Comparison of ENCODE assay signal across 8 mouse cellular contexts in the genomic region with DNA sequence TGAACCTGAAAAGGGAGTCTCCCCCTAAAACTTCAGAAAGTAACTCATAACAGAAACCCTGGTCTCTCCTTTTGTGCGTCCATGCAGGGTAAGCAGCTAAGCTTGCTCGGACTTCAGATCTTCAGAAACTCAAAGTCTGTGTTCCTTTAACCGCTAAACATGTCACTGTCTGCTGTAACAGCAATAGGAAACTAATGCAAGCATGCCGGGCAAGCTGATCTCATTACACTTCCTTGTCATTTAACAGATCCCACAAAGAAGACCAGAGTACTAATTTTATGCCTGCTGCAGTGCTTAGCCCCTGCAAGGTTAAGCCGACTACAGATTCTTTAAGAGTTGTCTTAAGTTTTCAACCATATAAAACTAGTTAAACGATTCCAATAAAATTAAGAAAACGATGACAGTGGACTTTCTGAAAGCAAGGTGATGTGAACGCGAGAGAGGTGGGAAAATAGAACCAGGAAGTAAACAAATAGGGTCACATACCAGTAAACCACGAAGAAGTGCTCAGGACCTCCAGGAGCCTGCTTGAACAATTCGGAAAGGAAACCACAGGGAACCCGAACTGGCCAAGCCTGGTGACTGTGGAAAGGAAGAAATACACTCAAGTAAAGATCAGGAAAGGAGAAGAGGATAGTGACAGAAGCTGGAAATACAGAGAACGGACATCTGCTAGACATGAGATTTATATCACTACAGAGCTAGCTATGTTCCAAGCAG. TPM values are rescaled to one million over a fixed set of nuclear protein-coding genes. Genes with fewer than 3 reads are reported as not detected.
DNase-seq lines count a peak whose midpoint lies in the region; ATAC-seq and TF ChIP-seq lines count a peak whose summit lies in the region.

No protein-coding gene starts in this region.

- WGBS in lung, embryonic 16.5 days: 12% methylated on average over 13 of the region's 13 CpGs
- WGBS in heart, embryonic 15.5 days: 11% methylated on average over 13 of the region's 13 CpGs
- 6% methylated on average over 13 of the region's 13 CpGs for WGBS in liver, embryonic 12.5 days (ENCODE audit: insufficient replicate concordance)
- WGBS in small intestine, adult 2 months: 2% methylated on average over 13 of the region's 13 CpGs

- peak overlapping the region; percentile 63 for H3K4me3 ChIP-seq in lung, embryonic 16.5 days (ENCODE audit: low read length)
- H3K4me3 ChIP-seq in heart, embryonic 15.5 days: peak overlapping the region; percentile 73
- H3K4me3 ChIP-seq in liver, embryonic 12.5 days: peak overlapping the region; percentile 82
- H3K4me3 ChIP-seq in small intestine, adult 2 months (ENCODE audit: low read depth, low read length): peak overlapping the region; percentile 87

- no peaks in the 10 kb centered on the region for H3K9me3 ChIP-seq in lung, embryonic 16.5 days (ENCODE audit: control insufficient read depth, low read length)
- no peaks in the 10 kb centered on the region for H3K9me3 ChIP-seq in heart, embryonic 15.5 days (replicated peaks)
- H3K9me3 ChIP-seq in liver, embryonic 12.5 days (replicated peaks): no peaks in the 10 kb centered on the region

- TF ChIP-seq CTCF in small intestine, adult 2 months (IDR thresholded peaks at IDR 0.05; ENCODE audit: extremely low read depth, insufficient read length, insufficient replicate concordance, low read depth, low read length): no peak

- ATAC-seq in lung, embryonic 16.5 days (ENCODE audit: low read depth): no peak
- ATAC-seq in heart, embryonic 15.5 days (replicated peaks; ENCODE audit: insufficient number of reproducible peaks, insufficient read depth, low FRiP score, low read depth): no peak
- ATAC-seq in liver, embryonic 12.5 days: no peak

- H3K4me2 ChIP-seq in lung, embryonic 16.5 days (ENCODE audit: low read depth, low read length): peak overlapping the region; percentile 76
- peak overlapping the region; percentile 74 for H3K4me2 ChIP-seq in heart, embryonic 15.5 days
- peak overlapping the region; percentile 80 for H3K4me2 ChIP-seq in liver, embryonic 12.5 days

- no peak for DNase-seq in lung, postnatal 14 days
- peak; percentile 24 for DNase-seq in c-Kit-positive CD71-positive TER-119-negative erythroid progenitor cells, embryonic 14.5 days (ENCODE audit: low read depth)
- DNase-seq in adrenal gland, postnatal 25 days: no peak
- DNase-seq in right cerebral cortex, postnatal 14 days: no peak

- H3K27ac ChIP-seq in lung, embryonic 16.5 days (ENCODE audit: low read length): peak overlapping the region; percentile 65; the same call in 1 of the 2 replicates
- H3K27ac ChIP-seq in heart, embryonic 15.5 days: peak overlapping the region; percentile 77
- peak overlapping the region; percentile 87 for H3K27ac ChIP-seq in liver, embryonic 12.5 days
- peak overlapping the region; percentile 76 for H3K27ac ChIP-seq in small intestine, adult 2 months (ENCODE audit: insufficient read depth, low read depth, low read length)

- H3K4me1 ChIP-seq in lung, embryonic 16.5 days (replicated peaks; ENCODE audit: control insufficient read depth, insufficient read depth, low read length): no peaks in the 10 kb centered on the region; the same call in 1 of the 2 replicates
- peaks cover 7% of the 10 kb centered on the region for H3K4me1 ChIP-seq in heart, embryonic 15.5 days (replicated peaks)
- peaks cover 27% of the 10 kb centered on the region for H3K4me1 ChIP-seq in liver, embryonic 12.5 days
- peaks cover 3% of the 10 kb centered on the region for H3K4me1 ChIP-seq in small intestine, adult 2 months (ENCODE audit: control insufficient read depth, insufficient read depth, insufficient read length, low read length)

- peak overlapping the region; percentile 78 for H3K9ac ChIP-seq in lung, embryonic 16.5 days (ENCODE audit: low read length)
- peak overlapping the region; percentile 73 for H3K9ac ChIP-seq in heart, embryonic 15.5 days
- peak overlapping the region; percentile 79 for H3K9ac ChIP-seq in liver, embryonic 12.5 days

- no peaks in the 10 kb centered on the region for H3K27me3 ChIP-seq in lung, embryonic 16.5 days (ENCODE audit: control insufficient read depth, insufficient read depth, low read depth, low read length)
- H3K27me3 ChIP-seq in heart, embryonic 15.5 days: no peaks in the 10 kb centered on the region
- no peaks in the 10 kb centered on the region for H3K27me3 ChIP-seq in liver, embryonic 12.5 days (replicated peaks)
- no peaks in the 10 kb centered on the region for H3K27me3 ChIP-seq in small intestine, adult 2 months (ENCODE audit: control insufficient read depth, insufficient read depth, low read length)

- H3K36me3 ChIP-seq in lung, embryonic 16.5 days (ENCODE audit: control insufficient read depth, insufficient read depth, low read length): peaks cover 2% of the 10 kb centered on the region; the same call in 1 of the 2 replicates
- peaks cover 12% of the 10 kb centered on the region for H3K36me3 ChIP-seq in heart, embryonic 15.5 days
- peaks cover 25% of the 10 kb centered on the region for H3K36me3 ChIP-seq in liver, embryonic 12.5 days
- peaks cover 18% of the 10 kb centered on the region for H3K36me3 ChIP-seq in small intestine, adult 2 months (ENCODE audit: control insufficient read depth, insufficient read depth, low read length)

- no peak for TF ChIP-seq POLR2A in small intestine, adult 2 months (IDR thresholded peaks at IDR 0.05; ENCODE audit: low read depth, low read length)

RNA-seq across cellular contexts. Expression of gene Crot, which starts 1.0 kb away (rescaled TPM):
- polyA plus RNA-seq in lung, embryonic 16.5 days (2015; fragmentation: Nextera tagmentation; extraction: Ambion mirVana): 33.6 and 35.6 TPM in 2 replicates
- polyA plus RNA-seq in heart, embryonic 15.5 days (2015; fragmentation: Nextera tagmentation; extraction: Ambion mirVana): 29.3 and 30.8 TPM in 2 replicates
- 30.1 and 31.4 TPM in 2 replicates for polyA plus RNA-seq in liver, embryonic 12.5 days (2016; fragmentation: Nextera tagmentation; extraction: Ambion mirVana)
- 7.0 and 10.1 TPM in 2 replicates for polyA plus RNA-seq in small intestine, adult 2 months (2012; rRNA removed)
- 40.1 and 49.5 TPM in 2 replicates for total RNA-seq in adrenal gland, postnatal 25 days (2021)
